Mouse (Mus musculus): ENCODE data around the gene Kynu. TPM values are rescaled to one million over a fixed set of nuclear protein-coding genes. Genes with fewer than 3 reads are reported as not detected.
A peak's percentile ranks its signal among the peaks of the same experiment; 100 is the strongest.

Gene Kynu
- polyA plus RNA-seq (2014; fragmentation: Nextera tagmentation; extraction: Ambion mirVana): 0.21 TPM in 1 of 2 replicates, not detected in the other

GRCm38 (mm10) chr2:43555062-43555888 is at the start of gene Kynu:
Gene Kynu (plus strand): TSS chr2:43555329.
- Histone ChIP-seq H3K4me1 (ENCODE audit: control insufficient read depth, insufficient read depth, low read length) (0 out of 2 replicates have a peak, but pooled peaks cover 2% of the 10 kb centered on the region), H3K4me2 (ENCODE audit: low read depth, severe bottlenecking) (no peak within 1 kb of the TSS), H3K4me3 (ENCODE audit: low read depth, low read length) (no peak within 1 kb of the TSS), H3K27me3 (ENCODE audit: control insufficient read depth, insufficient read depth, low read length) (no peaks in the 10 kb centered on the region), H3K9ac (ENCODE audit: low read length) (no peak within 1 kb of the TSS), H3K9me3 (ENCODE audit: control insufficient read depth, low read length) (no peaks in the 10 kb centered on the region), H3K36me3 (ENCODE audit: control insufficient read depth, insufficient read depth, low read length) (no peaks in the 10 kb centered on the region), H3K27ac (replicated peaks; ENCODE audit: low read depth, low read length) (no peak within 1 kb of the TSS)
- DNase-seq (ENCODE audit: low spot score) (peak; percentile 21), ATAC-seq (ENCODE audit: insufficient number of reproducible peaks, low FRiP score, low TSS enrichment, low read depth) (no peak)
- 37% methylated on average over 9 of the region's 9 CpGs for WGBS

DNA sequence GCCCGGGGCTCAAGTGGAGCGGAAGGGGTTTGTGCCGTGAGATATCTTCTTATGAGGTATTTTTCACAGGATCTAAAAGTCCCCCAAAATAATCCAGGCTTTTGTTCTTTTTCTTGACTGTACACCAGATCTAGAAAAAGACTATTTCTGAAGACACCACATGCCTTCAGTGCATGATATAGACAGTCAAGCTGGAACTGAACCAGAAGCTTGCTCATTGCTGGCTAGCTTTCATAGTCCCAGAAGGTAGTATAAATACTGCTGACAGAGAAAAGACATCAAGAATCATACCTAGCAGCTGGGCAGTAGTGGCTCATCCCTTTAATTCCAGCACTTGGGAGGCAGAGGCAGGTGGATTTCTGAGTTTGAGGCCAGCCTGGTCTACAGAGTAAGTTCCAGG is 48.9 kb upstream of the Kynu start:
- Histone ChIP-seq H3K4me3 (ENCODE audit: low read depth, low read length) (no peak overlapping the region), H3K27ac (replicated peaks; ENCODE audit: low read depth, low read length) (no peak overlapping the region), H3K4me1 (ENCODE audit: control insufficient read depth, insufficient read depth, low read length) (no peaks in the 10 kb centered on the region), H3K27me3 (ENCODE audit: control insufficient read depth, insufficient read depth, low read length) (no peaks in the 10 kb centered on the region), H3K36me3 (ENCODE audit: control insufficient read depth, insufficient read depth, low read length) (no peaks in the 10 kb centered on the region), H3K9ac (ENCODE audit: low read length) (no peak overlapping the region), H3K9me3 (ENCODE audit: control insufficient read depth, low read length) (no peaks in the 10 kb centered on the region), H3K4me2 (ENCODE audit: low read depth, severe bottlenecking) (no peak overlapping the region)
- 91% methylated on average over 3 of the region's 3 CpGs for WGBS
- ATAC-seq (ENCODE audit: insufficient number of reproducible peaks, low FRiP score, low TSS enrichment, low read depth): no peak
- DNase-seq (ENCODE audit: low spot score): no peak

DNA sequence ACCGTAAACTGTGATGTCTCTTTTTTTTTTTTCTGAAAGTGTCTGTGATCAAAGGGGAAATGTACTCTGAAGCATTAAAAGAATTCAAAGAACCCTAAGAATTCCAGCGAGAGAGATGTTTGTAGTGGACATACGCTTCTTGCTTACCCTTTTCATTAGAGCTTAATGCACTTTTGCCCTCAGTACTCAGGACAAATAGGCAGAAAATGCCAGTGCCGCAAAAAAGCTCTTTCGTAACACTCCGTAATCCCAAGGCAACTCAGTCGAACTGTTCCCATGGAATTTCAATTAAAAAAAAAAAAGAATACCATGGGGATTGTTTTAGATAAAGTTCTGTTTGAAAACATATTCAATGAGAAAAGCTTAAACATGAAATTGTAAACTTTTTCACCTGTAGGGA is 41.3 kb upstream of the Kynu start:
- Histone ChIP-seq H3K27me3 (ENCODE audit: control insufficient read depth, insufficient read depth, low read length) (no peaks in the 10 kb centered on the region), H3K4me2 (ENCODE audit: low read depth, severe bottlenecking) (no peak overlapping the region), H3K9ac (ENCODE audit: low read length) (no peak overlapping the region), H3K4me3 (ENCODE audit: low read depth, low read length) (no peak overlapping the region), H3K4me1 (ENCODE audit: control insufficient read depth, insufficient read depth, low read length) (no peaks in the 10 kb centered on the region), H3K36me3 (ENCODE audit: control insufficient read depth, insufficient read depth, low read length) (no peaks in the 10 kb centered on the region), H3K27ac (replicated peaks; ENCODE audit: low read depth, low read length) (no peak overlapping the region), H3K9me3 (ENCODE audit: control insufficient read depth, low read length) (no peaks in the 10 kb centered on the region; the same call in 1 of the 2 replicates)
- WGBS: 51% methylated on average over 7 of the region's 7 CpGs
- no peak for ATAC-seq (ENCODE audit: insufficient number of reproducible peaks, low FRiP score, low TSS enrichment, low read depth)
- DNase-seq (ENCODE audit: low spot score): no peak

GRCm38 (mm10) chr2:43534417-43534816 is 20.7 kb upstream of the Kynu start:
- Histone ChIP-seq H3K9me3 (ENCODE audit: control insufficient read depth, low read length) (no peaks in the 10 kb centered on the region), H3K27ac (replicated peaks; ENCODE audit: low read depth, low read length) (no peak overlapping the region), H3K4me2 (ENCODE audit: low read depth, severe bottlenecking) (no peak overlapping the region), H3K4me3 (ENCODE audit: low read depth, low read length) (no peak overlapping the region), H3K36me3 (ENCODE audit: control insufficient read depth, insufficient read depth, low read length) (no peaks in the 10 kb centered on the region), H3K4me1 (ENCODE audit: control insufficient read depth, insufficient read depth, low read length) (no peaks in the 10 kb centered on the region), H3K9ac (ENCODE audit: low read length) (no peak overlapping the region), H3K27me3 (ENCODE audit: control insufficient read depth, insufficient read depth, low read length) (no peaks in the 10 kb centered on the region)
- WGBS: 81% methylated on average over 2 of the region's 2 CpGs
- no peak for ATAC-seq (ENCODE audit: insufficient number of reproducible peaks, low FRiP score, low TSS enrichment, low read depth)
- DNase-seq (ENCODE audit: low spot score): no peak

- no peak overlapping the region for H3K4me2 ChIP-seq (ENCODE audit: low read depth, severe bottlenecking)
- H3K27me3 ChIP-seq (ENCODE audit: control insufficient read depth, insufficient read depth, low read length): no peaks in the 10 kb centered on the region
- H3K36me3 ChIP-seq (ENCODE audit: control insufficient read depth, insufficient read depth, low read length): no peaks in the 10 kb centered on the region
- H3K4me3 ChIP-seq (ENCODE audit: low read depth, low read length): no peak overlapping the region
- no peaks in the 10 kb centered on the region for H3K9me3 ChIP-seq (ENCODE audit: control insufficient read depth, low read length)
- 92% methylated on average over 3 of the region's 3 CpGs for WGBS
- no peak for DNase-seq (ENCODE audit: low spot score)
- no peak overlapping the region for H3K27ac ChIP-seq (replicated peaks; ENCODE audit: low read depth, low read length)
- no peaks in the 10 kb centered on the region for H3K4me1 ChIP-seq (ENCODE audit: control insufficient read depth, insufficient read depth, low read length)
- ATAC-seq (ENCODE audit: insufficient number of reproducible peaks, low FRiP score, low TSS enrichment, low read depth): no peak
- no peak overlapping the region for H3K9ac ChIP-seq (ENCODE audit: low read length)
Measured at GRCm38 (mm10) chr2:43542615-43543014, 12.5 kb upstream of the Kynu start.

- Histone ChIP-seq H3K4me2 (ENCODE audit: low read depth, severe bottlenecking) (no peak overlapping the region), H3K36me3 (ENCODE audit: control insufficient read depth, insufficient read depth, low read length) (no peaks in the 10 kb centered on the region), H3K27me3 (ENCODE audit: control insufficient read depth, insufficient read depth, low read length) (no peaks in the 10 kb centered on the region), H3K27ac (replicated peaks; ENCODE audit: low read depth, low read length) (no peak overlapping the region), H3K9me3 (ENCODE audit: control insufficient read depth, low read length) (no peaks in the 10 kb centered on the region), H3K4me3 (ENCODE audit: low read depth, low read length) (no peak overlapping the region), H3K9ac (ENCODE audit: low read length) (no peak overlapping the region), H3K4me1 (ENCODE audit: control insufficient read depth, insufficient read depth, low read length) (no peaks in the 10 kb centered on the region)
- DNase-seq (ENCODE audit: low spot score) (no peak), ATAC-seq (ENCODE audit: insufficient number of reproducible peaks, low FRiP score, low TSS enrichment, low read depth) (no peak)
- 85% methylated on average over 3 of the region's 3 CpGs for WGBS
Measured at GRCm38 (mm10) chr2:43545665-43546064, 9.5 kb upstream of the Kynu start.

GRCm38 (mm10) chr2:43546448-43546847 is 8.7 kb upstream of the Kynu start:
- Histone ChIP-seq H3K36me3 (ENCODE audit: control insufficient read depth, insufficient read depth, low read length) (no peaks in the 10 kb centered on the region), H3K4me3 (ENCODE audit: low read depth, low read length) (no peak overlapping the region), H3K9ac (ENCODE audit: low read length) (no peak overlapping the region), H3K27me3 (ENCODE audit: control insufficient read depth, insufficient read depth, low read length) (no peaks in the 10 kb centered on the region), H3K27ac (replicated peaks; ENCODE audit: low read depth, low read length) (no peak overlapping the region), H3K4me1 (ENCODE audit: control insufficient read depth, insufficient read depth, low read length) (no peaks in the 10 kb centered on the region), H3K9me3 (ENCODE audit: control insufficient read depth, low read length) (no peaks in the 10 kb centered on the region), H3K4me2 (ENCODE audit: low read depth, severe bottlenecking) (no peak overlapping the region)
- 90% methylated on average over 1 of the region's 1 CpGs for WGBS
- ATAC-seq (ENCODE audit: insufficient number of reproducible peaks, low FRiP score, low TSS enrichment, low read depth) (no peak), DNase-seq (ENCODE audit: low spot score) (no peak)

DNA sequence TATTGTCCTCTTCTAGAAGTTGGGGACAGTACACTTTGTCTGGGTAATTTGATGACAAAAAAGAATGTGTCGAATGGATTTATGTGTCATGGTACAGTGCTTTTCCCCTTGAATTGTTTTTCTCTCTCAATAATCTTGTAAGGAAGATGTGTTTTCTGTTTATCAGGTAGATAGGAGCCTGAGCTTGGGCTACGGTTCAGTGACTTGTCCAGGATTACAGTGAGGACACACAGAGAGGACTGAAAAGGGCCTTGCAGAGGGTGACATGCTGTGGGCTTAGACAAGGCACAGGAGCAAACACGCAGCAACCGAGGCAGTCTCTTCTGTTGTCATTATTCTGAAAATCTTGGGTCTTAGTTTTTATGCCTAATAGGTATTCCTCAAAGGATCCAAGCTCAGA is 913 bp upstream of the Kynu start:
- Histone ChIP-seq H3K4me3 (ENCODE audit: low read depth, low read length) (no peak overlapping the region), H3K9ac (ENCODE audit: low read length) (no peak overlapping the region), H3K27ac (replicated peaks; ENCODE audit: low read depth, low read length) (no peak overlapping the region), H3K36me3 (ENCODE audit: control insufficient read depth, insufficient read depth, low read length) (no peaks in the 10 kb centered on the region), H3K4me2 (ENCODE audit: low read depth, severe bottlenecking) (no peak overlapping the region), H3K9me3 (ENCODE audit: control insufficient read depth, low read length) (no peaks in the 10 kb centered on the region), H3K27me3 (ENCODE audit: control insufficient read depth, insufficient read depth, low read length) (no peaks in the 10 kb centered on the region), H3K4me1 (ENCODE audit: control insufficient read depth, insufficient read depth, low read length) (0 out of 2 replicates have a peak, but pooled peaks cover 2% of the 10 kb centered on the region)
- DNase-seq (ENCODE audit: low spot score) (no peak), ATAC-seq (ENCODE audit: insufficient number of reproducible peaks, low FRiP score, low TSS enrichment, low read depth) (no peak)
- WGBS: 87% methylated on average over 4 of the region's 4 CpGs
